9 mouse cellular contexts compared by ENCODE assay signal in the genomic region with DNA sequence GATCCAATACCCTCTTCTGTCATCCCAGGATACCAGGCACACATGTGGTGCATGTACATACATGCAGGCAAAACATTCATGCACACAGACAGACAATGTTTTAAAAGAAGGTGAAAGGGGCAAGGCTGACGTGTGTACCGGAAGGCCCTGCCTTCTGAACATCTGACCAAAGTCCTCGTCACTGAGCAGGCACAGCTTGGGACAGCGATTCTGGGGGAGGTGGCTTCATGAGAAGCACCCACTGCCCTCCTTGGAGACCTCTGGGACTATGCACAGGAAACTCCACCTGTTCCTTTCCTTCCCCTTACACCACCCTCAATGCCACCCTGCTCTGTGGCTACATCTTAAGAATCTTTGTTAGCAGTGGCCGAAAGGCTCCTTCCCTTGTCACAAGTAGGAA. TPM values are rescaled to one million over a fixed set of nuclear protein-coding genes. Genes with fewer than 3 reads are reported as not detected.
DNase-seq lines count a peak whose midpoint lies in the region; ATAC-seq and TF ChIP-seq lines count a peak whose summit lies in the region.
"Had no signal": no experiment of that assay in that cellular context is flagged by ENCODE, and none has a peak within 500 bp of the region (broad histone marks: within the 10 kb centered on the region; RNA-seq: fewer than 3 reads in every experiment).

No protein-coding gene starts in this region.

- peak overlapping the region; percentile 22; the same call in 1 of the 2 replicates for H3K9ac ChIP-seq in heart, embryonic 16.5 days (ENCODE audit: low read length)
- no peak overlapping the region for H3K9ac ChIP-seq in lung, postnatal 0 days (replicated peaks; ENCODE audit: low read depth)

- ATAC-seq in heart, embryonic 16.5 days (replicated peaks; ENCODE audit: extremely low read depth, insufficient read depth, low FRiP score) = no peak
- ATAC-seq in lung, postnatal 0 days = peak; percentile 72
- ATAC-seq in granulocyte monocyte progenitor cell, adult 5-6 weeks (replicated peaks; ENCODE audit: poor library complexity, severe bottlenecking) = peak; percentile 10
- peak; percentile 43 for ATAC-seq in neutrophil, adult 5-6 weeks (ENCODE audit: extremely low read depth, insufficient number of reproducible peaks, low FRiP score, poor library complexity, severe bottlenecking)
- ATAC-seq in CD4-positive, CD25-positive, alpha-beta regulatory T cell, adult 4 months = no peak

- H3K9me3 ChIP-seq in heart, embryonic 16.5 days (replicated peaks; ENCODE audit: control insufficient read depth, low read length) = no peaks in the 10 kb centered on the region
- no peaks in the 10 kb centered on the region for H3K9me3 ChIP-seq in lung, postnatal 0 days (ENCODE audit: low read length)
- H3K9me3 ChIP-seq: limb, embryonic 12.5 days had no signal

- H3K4me2 ChIP-seq in heart, embryonic 16.5 days (ENCODE audit: low read depth, low read length) = no peak overlapping the region
- H3K4me2 ChIP-seq in lung, postnatal 0 days (replicated peaks; ENCODE audit: low read depth, low read length) = 0 out of 2 replicates have a peak overlapping the region, but pooled peaks have one; percentile 2
- H3K4me2 ChIP-seq: limb, embryonic 12.5 days had no signal

- TF ChIP-seq CTCF in lung, postnatal 0 days (IDR thresholded peaks at IDR 0.05) = no peak

- no peaks in the 10 kb centered on the region for H3K27me3 ChIP-seq in heart, embryonic 16.5 days (ENCODE audit: control insufficient read depth, insufficient read depth, low read length)
- no peaks in the 10 kb centered on the region for H3K27me3 ChIP-seq in lung, postnatal 0 days (replicated peaks; ENCODE audit: insufficient read depth, low read length)
- H3K27me3 ChIP-seq: limb, embryonic 12.5 days had no signal

- no peak overlapping the region for H3K4me3 ChIP-seq in heart, embryonic 16.5 days (ENCODE audit: low read length)
- H3K4me3 ChIP-seq in lung, postnatal 0 days (ENCODE audit: low read depth, low read length) = no peak overlapping the region
- H3K4me3 ChIP-seq: limb, embryonic 12.5 days had no signal

- 80% methylated on average over 5 of the region's 5 CpGs for WGBS in heart, embryonic 16.5 days
- 72% methylated on average over 5 of the region's 5 CpGs for WGBS in lung, postnatal 0 days

- peaks cover 52% of the 10 kb centered on the region for H3K4me1 ChIP-seq in heart, embryonic 16.5 days (ENCODE audit: control insufficient read depth, insufficient read depth, low read length)
- H3K4me1 ChIP-seq in lung, postnatal 0 days (ENCODE audit: insufficient read depth, low read depth, low read length) = peaks cover 30% of the 10 kb centered on the region

- no peak for DNase-seq in heart, postnatal 4 days
- peak; percentile 39 for DNase-seq in lung, postnatal 0 days (ENCODE audit: low spot score)
- no peak for DNase-seq in lung, postnatal 14 days
- DNase-seq in embryo, embryonic 10 days (ENCODE audit: low spot score) = no peak

- no peaks in the 10 kb centered on the region for H3K36me3 ChIP-seq in heart, embryonic 16.5 days (ENCODE audit: control insufficient read depth, insufficient read depth)
- H3K36me3 ChIP-seq in lung, postnatal 0 days (ENCODE audit: insufficient read depth, low read length) = no peaks in the 10 kb centered on the region
- H3K36me3 ChIP-seq: limb, embryonic 12.5 days had no signal

- peak; percentile 55; the same call in 1 of the 2 replicates for TF ChIP-seq EP300 in lung, postnatal 0 days (IDR thresholded peaks at IDR 0.05)

- H3K27ac ChIP-seq in heart, embryonic 16.5 days (ENCODE audit: low read length) = no peak overlapping the region
- H3K27ac ChIP-seq in lung, postnatal 0 days (ENCODE audit: low read length) = peak overlapping the region; percentile 60; the same call in 1 of the 2 replicates

RNA-seq across cellular contexts. Expression of a gene that starts 37.4 kb away (rescaled TPM):
- polyA plus RNA-seq in heart, embryonic 16.5 days (2015; fragmentation: Nextera tagmentation; extraction: Ambion mirVana) = 22.2 and 24.0 TPM in 2 replicates
- 10 to 100 TPM; 38.3 to 39.1 TPM for total RNA-seq in heart, postnatal 4 days (2021)
- polyA plus RNA-seq in lung, postnatal 0 days (2015; fragmentation: Nextera tagmentation; extraction: Ambion mirVana) = 19.4 and 19.5 TPM in 2 replicates
- total RNA-seq in granulocyte monocyte progenitor cell, adult 5-6 weeks (2014; fragmentation: Nextera tagmentation) = 24.9 and 27.7 TPM in 2 replicates
- 38.6 and 43.6 TPM in 2 replicates for total RNA-seq in granulocyte monocyte progenitor cell, adult 5-6 weeks (2017)
- 155 and 192 TPM in 2 replicates for total RNA-seq in neutrophil, adult 5-6 weeks (2017)
- 10 to 100 TPM; 34.7 to 59.5 TPM for polyA plus RNA-seq in CD4-positive, CD25-positive, alpha-beta regulatory T cell, adult 4 months (2017; shearing (Covaris generic))

Comparison
In these comparisons a context has a peak if more than half of its experiments do, and no peak if none do; other contexts are left out.
1. ATAC-seq: peak in lung, postnatal 0 days (single experiment), granulocyte monocyte progenitor cell, adult 5-6 weeks (single experiment) and neutrophil, adult 5-6 weeks (single experiment); none in heart, embryonic 16.5 days (single experiment) and CD4-positive, CD25-positive, alpha-beta regulatory T cell, adult 4 months (single experiment).